8 mouse cellular contexts compared by ENCODE assay signal in genomic region chr6:88841781-88842689, GRCm38 (mm10). TPM values are rescaled to one million over a fixed set of nuclear protein-coding genes. Genes with fewer than 3 reads are reported as not detected.
DNase-seq lines count a peak whose midpoint lies in the region; ATAC-seq and TF ChIP-seq lines count a peak whose summit lies in the region.

Gene Abtb1 (minus strand): TSS chr6:88841984.

- H3K4me3 ChIP-seq in ES-Bruce4 (ENCODE audit: low read depth, low read length): peak within 1 kb of the TSS; percentile 94
- H3K4me3 ChIP-seq in forebrain, embryonic 13.5 days: peak within 1 kb of the TSS; percentile 70
- H3K4me3 ChIP-seq in liver, postnatal 0 days (ENCODE audit: low read depth, low read length): peak within 1 kb of the TSS; percentile 71
- H3K4me3 ChIP-seq in neural tube, embryonic 14.5 days (ENCODE audit: low read depth, low read length): peak within 1 kb of the TSS; percentile 69

- no peaks in the 10 kb centered on the region for H3K4me1 ChIP-seq in ES-Bruce4 (ENCODE audit: control insufficient read depth, insufficient read depth, low read length)
- peaks cover 27% of the 10 kb centered on the region for H3K4me1 ChIP-seq in forebrain, embryonic 13.5 days
- peaks cover 23% of the 10 kb centered on the region for H3K4me1 ChIP-seq in liver, postnatal 0 days (ENCODE audit: insufficient read depth)
- H3K4me1 ChIP-seq in neural tube, embryonic 14.5 days (ENCODE audit: control insufficient read depth, insufficient read depth, low read length): peaks cover 17% of the 10 kb centered on the region

- peak; percentile 56 for TF ChIP-seq CTCF in ES-Bruce4 (IDR thresholded peaks at IDR 0.05; ENCODE audit: low read depth, low read length)
- TF ChIP-seq CTCF in liver, postnatal 0 days (IDR thresholded peaks at IDR 0.05; ENCODE audit: low read depth): peak; percentile 82

- H3K36me3 ChIP-seq in ES-Bruce4 (ENCODE audit: control insufficient read depth, insufficient read depth, low read length, poor library complexity, severe bottlenecking): no peaks in the 10 kb centered on the region
- peaks cover 65% of the 10 kb centered on the region for H3K36me3 ChIP-seq in forebrain, embryonic 13.5 days (ENCODE audit: poor library complexity, severe bottlenecking)
- peaks cover 27% of the 10 kb centered on the region for H3K36me3 ChIP-seq in liver, postnatal 0 days (replicated peaks; ENCODE audit: insufficient read depth, low read length)
- peaks cover 33% of the 10 kb centered on the region for H3K36me3 ChIP-seq in neural tube, embryonic 14.5 days (ENCODE audit: control insufficient read depth, insufficient read depth, low read length)

- peak within 1 kb of the TSS; percentile 89 for H3K4me2 ChIP-seq in forebrain, embryonic 13.5 days
- peak within 1 kb of the TSS; percentile 99 for H3K4me2 ChIP-seq in liver, postnatal 0 days (ENCODE audit: low read depth, low read length)
- H3K4me2 ChIP-seq in neural tube, embryonic 14.5 days (ENCODE audit: low read depth, low read length): peak within 1 kb of the TSS; percentile 80

- no peaks in the 10 kb centered on the region for H3K9me3 ChIP-seq in ES-Bruce4 (replicated peaks; ENCODE audit: control insufficient read depth, insufficient read depth, low read length, poor library complexity, severe bottlenecking)
- H3K9me3 ChIP-seq in forebrain, embryonic 13.5 days (replicated peaks): no peaks in the 10 kb centered on the region
- H3K9me3 ChIP-seq in liver, postnatal 0 days (ENCODE audit: low read length): no peaks in the 10 kb centered on the region
- no peaks in the 10 kb centered on the region for H3K9me3 ChIP-seq in neural tube, embryonic 14.5 days (ENCODE audit: control insufficient read depth, low read length)

- H3K27me3 ChIP-seq in ES-Bruce4 (ENCODE audit: control insufficient read depth, insufficient read depth, low read length, poor library complexity, severe bottlenecking): no peaks in the 10 kb centered on the region
- H3K27me3 ChIP-seq in forebrain, embryonic 13.5 days: no peaks in the 10 kb centered on the region
- H3K27me3 ChIP-seq in liver, postnatal 0 days (ENCODE audit: insufficient read depth, low read length): no peaks in the 10 kb centered on the region
- H3K27me3 ChIP-seq in neural tube, embryonic 14.5 days (ENCODE audit: control insufficient read depth, insufficient read depth, low read length): no peaks in the 10 kb centered on the region

- H3K9ac ChIP-seq in ES-Bruce4 (ENCODE audit: low read depth, poor library complexity, severe bottlenecking): peak within 1 kb of the TSS; percentile 78
- H3K9ac ChIP-seq in forebrain, embryonic 13.5 days: peak within 1 kb of the TSS; percentile 79
- H3K9ac ChIP-seq in liver, postnatal 0 days (replicated peaks): peak within 1 kb of the TSS; percentile 85
- peak within 1 kb of the TSS; percentile 82 for H3K9ac ChIP-seq in neural tube, embryonic 14.5 days (replicated peaks; ENCODE audit: low read depth, low read length)

- under 1% methylated on average over 58 of the region's 72 CpGs for WGBS in forebrain, embryonic 13.5 days
- under 1% methylated on average over 72 of the region's 72 CpGs for WGBS in large intestine, adult 2 months
- under 1% methylated on average over 55 of the region's 72 CpGs for WGBS in liver, postnatal 0 days (ENCODE audit: insufficient replicate concordance)
- under 1% methylated on average over 66 of the region's 72 CpGs for WGBS in neural tube, embryonic 14.5 days

- peak; percentile 25 for TF ChIP-seq POLR2A in ES-Bruce4 (IDR thresholded peaks at IDR 0.05; ENCODE audit: insufficient read depth, low read length)

- peak; percentile 100 for DNase-seq in heart, postnatal 10 days
- peak; percentile 99 for DNase-seq in large intestine, adult 2 months (ENCODE audit: low read depth, low spot score)
- peak; percentile 99 for DNase-seq in liver, postnatal 0 days
- DNase-seq in testis, postnatal 10 days (ENCODE audit: low spot score): peak; percentile 100

- no peak within 1 kb of the TSS for H3K27ac ChIP-seq in ES-Bruce4 (ENCODE audit: insufficient read depth, low read length)
- H3K27ac ChIP-seq in forebrain, embryonic 13.5 days: peak within 1 kb of the TSS; percentile 80
- H3K27ac ChIP-seq in liver, postnatal 0 days (ENCODE audit: low read depth): peak within 1 kb of the TSS; percentile 92
- peak within 1 kb of the TSS; percentile 83 for H3K27ac ChIP-seq in neural tube, embryonic 14.5 days (ENCODE audit: low read depth, low read length)

- peak; percentile 75 for ATAC-seq in cerebellum, adult (ENCODE audit: insufficient number of reproducible peaks, low FRiP score, low TSS enrichment)
- peak; percentile 94 for ATAC-seq in forebrain, embryonic 13.5 days
- ATAC-seq in liver, postnatal 0 days: peak; percentile 91
- ATAC-seq in neural tube, embryonic 14.5 days (ENCODE audit: low read depth): peak; percentile 94

- 0 out of 2 replicates have a peak, but pooled peaks have one; percentile 11 for TF ChIP-seq EP300 in ES-Bruce4 (IDR thresholded peaks at IDR 0.05; ENCODE audit: insufficient read depth, low read depth, low read length)
- no peak for TF ChIP-seq EP300 in liver, postnatal 0 days (IDR thresholded peaks at IDR 0.05; ENCODE audit: low read depth)

- intact Hi-C loops in heart, postnatal 10 days (cut with DNase I): no loop called here

RNA-seq across cellular contexts. Expression of gene Abtb1, which starts in this region (rescaled TPM):
- polyA plus RNA-seq in ES-Bruce4 (2011; ENCODE audit: insufficient read depth, insufficient read length, low read depth, missing spikeins): 16.7 and 18.3 TPM in 2 replicates
- 32.0 and 32.3 TPM in 2 replicates for polyA plus RNA-seq in forebrain, embryonic 13.5 days (2015; fragmentation: Nextera tagmentation; extraction: Ambion mirVana)
- 10 to 100 TPM; 18.7 to 21.0 TPM for total RNA-seq in heart, postnatal 10 days (2021)
- polyA plus RNA-seq in large intestine, adult 2 months (2012; rRNA removed): 41.3 and 53.3 TPM in 2 replicates
- 36.2 and 39.1 TPM in 2 replicates for polyA plus RNA-seq in liver, postnatal 0 days (2015; fragmentation: Nextera tagmentation; extraction: Ambion mirVana)
- 40.7 and 42.4 TPM in 2 replicates for polyA plus RNA-seq in neural tube, embryonic 14.5 days (2014; fragmentation: Nextera tagmentation; extraction: Ambion mirVana)
